ENCODE assay signal across 14 mouse cellular contexts in genomic region chr8:126072678-126073077, GRCm38 (mm10).
DNase-seq lines count a peak whose midpoint lies in the region; ATAC-seq and TF ChIP-seq lines count a peak whose summit lies in the region.
"Had no signal": no experiment of that assay in that cellular context is flagged by ENCODE, and none has a peak within 500 bp of the region (broad histone marks: within the 10 kb centered on the region; RNA-seq: fewer than 3 reads in every experiment).

No protein-coding gene starts in this region.

- H3K4me3 ChIP-seq in neural tube, embryonic 11.5 days (ENCODE audit: low read depth, low read length) = no peak overlapping the region
- H3K4me3 ChIP-seq in forebrain, embryonic 15.5 days = no peak overlapping the region
- no peak overlapping the region for H3K4me3 ChIP-seq in limb, embryonic 10.5 days
- H3K4me3 ChIP-seq in olfactory bulb, adult 2 months (ENCODE audit: insufficient read depth, low read depth, low read length) = no peak overlapping the region
- H3K4me3 ChIP-seq: erythroblast, embryonic 14.5 days; heart, adult 2 months; myocyte had no signal

- intact Hi-C loops in gastrocnemius, postnatal 36 days (cut with DNase I) = no loop called here

- peak overlapping the region; percentile 29; the same call in 1 of the 2 replicates for H3K9ac ChIP-seq in neural tube, embryonic 11.5 days (ENCODE audit: low read length)
- H3K9ac ChIP-seq in forebrain, embryonic 15.5 days (replicated peaks) = no peak overlapping the region

- peak overlapping the region; percentile 50; the same call in 1 of the 2 replicates for H3K27ac ChIP-seq in neural tube, embryonic 11.5 days (ENCODE audit: low read depth, low read length)
- H3K27ac ChIP-seq in forebrain, embryonic 15.5 days (replicated peaks) = no peak overlapping the region; the same call in 1 of the 2 replicates
- peak overlapping the region; percentile 59 for H3K27ac ChIP-seq in limb, embryonic 10.5 days
- peak overlapping the region; percentile 53; the same call in 1 of the 2 replicates for H3K27ac ChIP-seq in olfactory bulb, adult 2 months (ENCODE audit: insufficient read depth, low read depth, low read length)
- H3K27ac ChIP-seq: heart, adult 2 months had no signal

- WGBS in neural tube, embryonic 11.5 days = 49% methylated on average over 5 of the region's 5 CpGs
- WGBS in forebrain, embryonic 15.5 days = 22% methylated on average over 5 of the region's 5 CpGs
- WGBS in limb, embryonic 10.5 days = 84% methylated on average over 5 of the region's 5 CpGs
- 55% methylated on average over 5 of the region's 5 CpGs for WGBS in olfactory bulb, adult 2 months

- no peaks in the 10 kb centered on the region for H3K36me3 ChIP-seq in neural tube, embryonic 11.5 days (ENCODE audit: control insufficient read depth, insufficient read depth, low read length)
- H3K36me3 ChIP-seq in forebrain, embryonic 15.5 days = no peaks in the 10 kb centered on the region
- no peaks in the 10 kb centered on the region for H3K36me3 ChIP-seq in limb, embryonic 10.5 days

- H3K4me1 ChIP-seq in neural tube, embryonic 11.5 days (ENCODE audit: control insufficient read depth, insufficient read depth, low read length) = peaks cover 9% of the 10 kb centered on the region
- peaks cover 19% of the 10 kb centered on the region for H3K4me1 ChIP-seq in forebrain, embryonic 15.5 days
- H3K4me1 ChIP-seq in limb, embryonic 10.5 days = peaks cover 10% of the 10 kb centered on the region; the same call in 1 of the 2 replicates
- H3K4me1 ChIP-seq in olfactory bulb, adult 2 months (ENCODE audit: control insufficient read depth, insufficient read depth, low read length) = peaks cover 5% of the 10 kb centered on the region; the same call in 1 of the 2 replicates

- no peaks in the 10 kb centered on the region for H3K27me3 ChIP-seq in neural tube, embryonic 11.5 days (ENCODE audit: control insufficient read depth, insufficient read depth, low read length)
- no peaks in the 10 kb centered on the region for H3K27me3 ChIP-seq in forebrain, embryonic 15.5 days
- no peaks in the 10 kb centered on the region for H3K27me3 ChIP-seq in limb, embryonic 10.5 days (ENCODE audit: low read depth, poor library complexity, severe bottlenecking)

- no peak for TF ChIP-seq CTCF in olfactory bulb, adult 2 months (IDR thresholded peaks at IDR 0.05; ENCODE audit: insufficient read depth, low read depth, low read length)

- H3K9me3 ChIP-seq in neural tube, embryonic 11.5 days (ENCODE audit: control insufficient read depth, low read length) = no peaks in the 10 kb centered on the region
- no peaks in the 10 kb centered on the region for H3K9me3 ChIP-seq in forebrain, embryonic 15.5 days
- H3K9me3 ChIP-seq in limb, embryonic 10.5 days (replicated peaks) = no peaks in the 10 kb centered on the region

- no peak for DNase-seq in neural tube, embryonic 11.5 days (ENCODE audit: low spot score)
- no peak for DNase-seq in neural tube, embryonic 10.5 days (ENCODE audit: extremely low spot score, low spot score)
- no peak for DNase-seq in limb, embryonic 10.5 days (ENCODE audit: low spot score)
- DNase-seq in gastrocnemius, postnatal 36 days = no peak
- DNase-seq in gastrocnemius, postnatal 4 days (ENCODE audit: low spot score in 2 of 2) = no peak
- DNase-seq: cerebellum, adult 9-11 months; heart, adult 2 months; kidney, postnatal 36 days; lung, postnatal 36 days; right cerebral cortex, postnatal 25 days had no signal

- ATAC-seq in neural tube, embryonic 11.5 days (ENCODE audit: insufficient read depth, low FRiP score, low TSS enrichment) = no peak
- no peak for ATAC-seq in forebrain, embryonic 15.5 days (replicated peaks)

- TF ChIP-seq POLR2A in olfactory bulb, adult 2 months (IDR thresholded peaks at IDR 0.05; ENCODE audit: insufficient read depth, low read depth, low read length) = no peak

- H3K4me2 ChIP-seq in neural tube, embryonic 11.5 days (ENCODE audit: low read depth) = peak overlapping the region; percentile 22; the same call in 1 of the 2 replicates
- 0 out of 2 replicates have a peak overlapping the region, but pooled peaks have one; percentile 10 for H3K4me2 ChIP-seq in forebrain, embryonic 15.5 days (replicated peaks)
